ENCODE assay signal across 8 mouse cellular contexts in the genomic region with DNA sequence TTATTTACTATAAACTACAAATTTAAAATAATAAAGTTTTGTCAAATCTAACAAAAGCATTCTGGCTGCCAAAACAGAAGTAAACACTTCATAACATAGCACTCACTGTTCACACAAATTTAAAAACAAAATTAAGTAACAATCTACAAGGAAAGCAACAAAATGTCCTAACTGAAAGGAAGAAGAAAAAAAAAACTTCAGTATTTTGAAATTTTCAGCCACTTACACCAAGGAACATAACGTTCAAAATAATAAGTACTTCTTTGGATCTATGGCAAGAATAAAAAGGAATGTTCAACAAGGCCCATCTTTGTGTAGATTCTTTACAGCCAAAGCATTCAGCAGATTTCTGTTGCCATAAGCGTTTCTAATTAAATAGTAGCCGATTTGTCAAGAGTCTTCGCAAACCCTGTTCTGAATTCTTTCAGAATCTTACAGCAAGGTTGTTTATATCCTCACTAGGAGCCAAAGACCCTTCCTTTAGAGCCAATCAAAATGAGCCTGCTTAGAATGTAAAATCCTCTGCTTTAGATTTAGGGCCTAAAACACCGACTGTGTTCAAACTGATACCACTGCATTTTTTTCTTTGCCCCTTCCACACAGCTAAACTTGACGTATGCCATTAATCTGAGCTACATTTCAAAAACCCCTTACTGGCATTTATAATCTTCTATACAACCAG. TPM values are rescaled to one million over a fixed set of nuclear protein-coding genes. Genes with fewer than 3 reads are reported as not detected.
DNase-seq lines count a peak whose midpoint lies in the region; ATAC-seq and TF ChIP-seq lines count a peak whose summit lies in the region.

No protein-coding gene starts in this region.

- ATAC-seq in erythroblast, adult 5-6 weeks (replicated peaks; ENCODE audit: low FRiP score, poor library complexity, severe bottlenecking): no peak
- no peak for ATAC-seq in forebrain, embryonic 12.5 days (ENCODE audit: low FRiP score)
- ATAC-seq in liver, embryonic 12.5 days: no peak
- ATAC-seq in frontal cortex, adult (ENCODE audit: low TSS enrichment): no peak

- peaks cover 62% of the 10 kb centered on the region for H3K79me3 ChIP-seq in C2C12 (ENCODE audit: low read depth)

- H3K27ac ChIP-seq in forebrain, embryonic 12.5 days: peak overlapping the region; percentile 100; the same call in 1 of the 2 replicates
- no peak overlapping the region for H3K27ac ChIP-seq in liver, embryonic 12.5 days

- DNase-seq in right cerebral cortex, postnatal 36 days (ENCODE audit: low spot score in 2 of 2): no peak
- DNase-seq in natural killer cell, adult 2 months (ENCODE audit: low spot score in 2 of 2): no peak

- H3K36me3 ChIP-seq in erythroblast, embryonic 14.5 days (ENCODE audit: control insufficient read depth): peaks cover 8% of the 10 kb centered on the region
- no peaks in the 10 kb centered on the region for H3K36me3 ChIP-seq in C2C12 (ENCODE audit: control insufficient read depth, insufficient read depth)
- no peaks in the 10 kb centered on the region for H3K36me3 ChIP-seq in forebrain, embryonic 12.5 days (replicated peaks)
- H3K36me3 ChIP-seq in liver, embryonic 12.5 days: no peaks in the 10 kb centered on the region

- H3K9me3 ChIP-seq in erythroblast, embryonic 14.5 days (ENCODE audit: control insufficient read depth, low read length): no peaks in the 10 kb centered on the region
- H3K9me3 ChIP-seq in forebrain, embryonic 12.5 days: no peaks in the 10 kb centered on the region
- no peaks in the 10 kb centered on the region for H3K9me3 ChIP-seq in liver, embryonic 12.5 days (replicated peaks)

- peak overlapping the region; percentile 76 for H3K4me2 ChIP-seq in forebrain, embryonic 12.5 days
- H3K4me2 ChIP-seq in liver, embryonic 12.5 days: peak overlapping the region; percentile 93

- no peak for TF ChIP-seq CTCF in C2C12 (IDR thresholded peaks at IDR 0.05; ENCODE audit: control insufficient read depth, insufficient read depth, insufficient read length)

- H3ac ChIP-seq in C2C12 (ENCODE audit: control insufficient read depth, insufficient read length, low read depth): no peak overlapping the region

- H3K4me1 ChIP-seq in erythroblast, embryonic 14.5 days (ENCODE audit: control insufficient read depth): peaks cover 38% of the 10 kb centered on the region
- H3K4me1 ChIP-seq in forebrain, embryonic 12.5 days: peaks cover 24% of the 10 kb centered on the region
- H3K4me1 ChIP-seq in liver, embryonic 12.5 days: peaks cover 67% of the 10 kb centered on the region

- peak overlapping the region; percentile 99 for H3K9ac ChIP-seq in forebrain, embryonic 12.5 days
- peak overlapping the region; percentile 96 for H3K9ac ChIP-seq in liver, embryonic 12.5 days

- peaks cover 3% of the 10 kb centered on the region for H3K27me3 ChIP-seq in erythroblast, embryonic 14.5 days (ENCODE audit: control insufficient read depth)
- H3K27me3 ChIP-seq in C2C12 (ENCODE audit: control insufficient read depth, insufficient read depth, insufficient read length): no peaks in the 10 kb centered on the region
- no peaks in the 10 kb centered on the region for H3K27me3 ChIP-seq in forebrain, embryonic 12.5 days
- H3K27me3 ChIP-seq in liver, embryonic 12.5 days (replicated peaks): no peaks in the 10 kb centered on the region

- peaks cover 66% of the 10 kb centered on the region for H3K79me2 ChIP-seq in C2C12 (ENCODE audit: control insufficient read depth, insufficient read depth)

- H3K4me3 ChIP-seq in erythroblast, embryonic 14.5 days (replicated peaks): peak overlapping the region; percentile 92
- H3K4me3 ChIP-seq in C2C12 (ENCODE audit: insufficient read depth, poor library complexity, severe bottlenecking): peak overlapping the region; percentile 65
- H3K4me3 ChIP-seq in forebrain, embryonic 12.5 days (replicated peaks): peak overlapping the region; percentile 94
- H3K4me3 ChIP-seq in liver, embryonic 12.5 days: peak overlapping the region; percentile 96

- WGBS in forebrain, embryonic 12.5 days: 5% methylated on average over 6 of the region's 6 CpGs
- 22% methylated on average over 6 of the region's 6 CpGs for WGBS in liver, embryonic 12.5 days (ENCODE audit: insufficient replicate concordance)

TF ChIP-seq in C2C12, 6 proteins besides CTCF, POLR2A, EP300 and RAD21:
- TF ChIP-seq MAX (IDR thresholded peaks at IDR 0.05): no peak
- TF ChIP-seq USF1 (IDR thresholded peaks at IDR 0.05; ENCODE audit: low read depth): no peak
TF ChIP-seq in C2C12: peak in this region for 0.

RNA-seq across cellular contexts. Expression of a gene that starts 1.9 kb away (rescaled TPM):
- 2.1 and 2.7 TPM in 2 replicates for polyA plus RNA-seq in erythroblast, embryonic 14.5 days (2012)
- 35.4 and 65.8 TPM in 2 replicates for total RNA-seq in erythroblast, adult 5-6 weeks (2015; ENCODE audit: low replicate concordance)
- 29.8 and 33.5 TPM in 2 replicates for total RNA-seq in erythroblast, adult 5-6 weeks (2017; ENCODE audit: low replicate concordance)
- 17.6 TPM for polyA plus RNA-seq in C2C12 (2012; fragmentation: generic; extraction: Trizol)
- polyA plus RNA-seq in forebrain, embryonic 12.5 days (2016; fragmentation: Nextera tagmentation; extraction: Ambion mirVana): 13.4 and 15.6 TPM in 2 replicates
- polyA plus RNA-seq in liver, embryonic 12.5 days (2016; fragmentation: Nextera tagmentation; extraction: Ambion mirVana): 3.3 and 4.5 TPM in 2 replicates
